Mouse (Mus musculus): Measurements from ENCODE around the gene Mrpl17.
"Not testable (repeated sequence)": the region's sequence is repeated elsewhere in the genome, so short reads cannot be mapped to it uniquely, and the experiment has no call there.

DNA sequence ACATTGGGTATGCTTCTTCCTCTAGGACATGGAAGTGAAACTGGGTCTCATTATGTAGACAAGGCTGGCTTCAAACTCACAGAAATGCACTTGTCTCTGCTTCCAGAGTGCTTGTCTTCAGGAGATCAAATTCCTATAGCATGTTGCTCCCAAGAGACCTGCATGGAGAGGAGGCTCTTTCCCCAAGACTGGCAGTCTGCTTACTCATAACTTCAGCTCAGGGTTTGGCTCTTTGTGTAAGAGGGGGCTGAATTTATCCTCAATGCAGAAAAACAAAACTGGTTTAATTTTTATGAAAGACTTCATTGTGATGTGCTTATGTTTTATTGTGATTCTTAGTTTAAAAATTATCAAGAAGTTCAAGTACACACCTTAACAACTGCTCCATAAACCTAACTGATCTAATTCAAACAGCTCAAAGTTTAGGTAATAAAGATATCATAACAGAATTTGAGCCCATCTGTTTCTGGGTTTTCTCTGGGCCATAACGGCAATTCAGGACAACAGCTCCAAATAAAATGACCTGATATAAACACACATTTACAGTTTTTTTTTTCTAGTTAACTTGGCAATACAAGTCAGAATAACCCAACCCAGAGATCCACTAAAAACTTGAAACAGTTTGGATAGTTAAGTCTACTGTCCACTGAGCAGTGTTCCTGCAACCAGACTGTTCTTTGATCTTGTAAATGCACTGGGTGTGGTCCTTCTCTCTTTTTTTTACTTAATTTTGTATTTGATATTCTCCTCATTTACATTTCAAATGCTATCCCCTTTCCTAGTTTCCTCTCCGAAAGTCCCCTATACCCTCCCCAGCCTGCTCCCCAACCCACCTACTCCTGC, 45.0 kb upstream of the Mrpl17 start:
- TF ChIP-seq SIN3A (IDR thresholded peaks at IDR 0.05; ENCODE audit: low read length); POLR2A (IDR thresholded peaks at IDR 0.05; ENCODE audit: low read depth, low read length); MAX (IDR thresholded peaks at IDR 0.05; ENCODE audit: low read length); EP300 (IDR thresholded peaks at IDR 0.05; ENCODE audit: low read length); MAZ (IDR thresholded peaks at IDR 0.05; ENCODE audit: low read depth, low read length); CTCF (conservative IDR thresholded peaks at IDR 0.05 in 1 of 2, IDR thresholded peaks at IDR 0.05 in 1 of 2; ENCODE audit: low read depth in 2 of 2, low read length in 2 of 2); ELF1 (IDR thresholded peaks at IDR 0.05; ENCODE audit: low read depth, low read length); RAD21 (IDR thresholded peaks at IDR 0.05; ENCODE audit: low read depth, low read length); USF1 (IDR thresholded peaks at IDR 0.05; ENCODE audit: low read depth, low read length); E2F4 (IDR thresholded peaks at IDR 0.05; ENCODE audit: insufficient replicate concordance, low read depth, low read length); POLR2AphosphoS2 (IDR thresholded peaks at IDR 0.05; ENCODE audit: low read depth, low read length); PAX5 (IDR thresholded peaks at IDR 0.05; ENCODE audit: low read length); SMC3 (IDR thresholded peaks at IDR 0.05; ENCODE audit: low read depth, low read length); HCFC1 (IDR thresholded peaks at IDR 0.05; ENCODE audit: low read depth, low read length): not testable (repeated sequence)

Measured in CH12.LX (cell line).